Mouse (Mus musculus): Measurements from ENCODE around the gene Hsp90ab1.

DNA sequence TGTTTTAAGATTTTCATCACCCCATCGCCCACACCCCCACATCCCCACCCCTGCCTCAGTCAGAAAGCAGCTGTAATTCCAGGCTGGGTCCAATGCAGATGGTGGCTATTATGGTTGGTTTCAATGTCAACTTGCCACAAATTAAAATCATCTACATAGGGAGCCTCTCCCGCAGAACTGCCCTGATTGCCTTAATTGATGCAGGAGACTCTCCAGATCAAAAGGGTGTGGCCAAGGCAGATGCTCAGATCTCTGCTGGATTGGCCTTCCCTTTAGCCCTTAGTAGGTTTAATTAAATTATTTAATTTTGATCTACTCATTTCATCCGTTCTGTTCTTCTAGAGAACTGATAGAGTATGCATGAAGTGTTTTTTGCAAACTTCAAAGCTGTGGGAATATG lies 29.9 kb upstream of the Hsp90ab1 start:
- TF ChIP-seq CTCF (IDR thresholded peaks at IDR 0.05; ENCODE audit: extremely low read depth, insufficient read depth, low read length) (no peak), POLR2A (IDR thresholded peaks at IDR 0.05; ENCODE audit: extremely low read depth, insufficient read depth, low read length) (no peak)

All from cortical plate, adult 2 months (tissue).